Mouse (Mus musculus): Measurements from ENCODE around the gene Oaf. TPM values are rescaled to one million over a fixed set of nuclear protein-coding genes. Genes with fewer than 3 reads are reported as not detected.
A peak's percentile ranks its signal among the peaks of the same experiment; 100 is the strongest.

Gene Oaf
- polyA plus RNA-seq, 1 experiment = 0.40 TPM

DNA sequence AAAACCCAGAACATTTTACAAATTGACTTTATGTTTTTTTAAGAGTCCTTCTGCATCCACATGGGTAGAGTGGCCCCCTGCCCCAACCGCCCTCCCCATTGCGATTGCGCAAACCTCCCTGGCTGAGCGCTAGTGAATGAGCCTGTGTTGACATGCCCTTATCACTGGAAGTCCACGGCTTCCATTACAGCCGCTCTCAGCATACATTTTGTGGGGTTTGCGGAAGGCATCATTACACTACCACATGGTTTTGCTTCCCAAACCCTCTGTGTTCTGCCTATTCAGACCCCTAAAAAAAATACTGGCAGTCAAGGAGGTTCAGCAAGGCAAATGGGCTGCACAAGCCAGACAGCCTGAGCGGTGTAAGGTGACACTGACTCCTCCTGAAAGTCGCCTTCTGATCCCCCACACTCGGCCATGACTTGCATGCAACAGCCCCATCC, 7.0 kb upstream of the Oaf start:
- no peak for TF ChIP-seq CTCF (IDR thresholded peaks at IDR 0.05; ENCODE audit: low read depth, low read length)
- no peak for TF ChIP-seq POLR2A (IDR thresholded peaks at IDR 0.05; ENCODE audit: borderline replicate concordance, low read depth, low read length)
- Histone ChIP-seq H3K4me3 (ENCODE audit: insufficient read depth, low read length) (no peak overlapping the region), H3K27ac (ENCODE audit: insufficient read depth, low read depth, low read length) (no peak overlapping the region), H3K4me1 (ENCODE audit: control insufficient read depth, insufficient read depth, low read length) (peaks cover 5% of the 10 kb centered on the region; the same call in 1 of the 2 replicates)

DNA sequence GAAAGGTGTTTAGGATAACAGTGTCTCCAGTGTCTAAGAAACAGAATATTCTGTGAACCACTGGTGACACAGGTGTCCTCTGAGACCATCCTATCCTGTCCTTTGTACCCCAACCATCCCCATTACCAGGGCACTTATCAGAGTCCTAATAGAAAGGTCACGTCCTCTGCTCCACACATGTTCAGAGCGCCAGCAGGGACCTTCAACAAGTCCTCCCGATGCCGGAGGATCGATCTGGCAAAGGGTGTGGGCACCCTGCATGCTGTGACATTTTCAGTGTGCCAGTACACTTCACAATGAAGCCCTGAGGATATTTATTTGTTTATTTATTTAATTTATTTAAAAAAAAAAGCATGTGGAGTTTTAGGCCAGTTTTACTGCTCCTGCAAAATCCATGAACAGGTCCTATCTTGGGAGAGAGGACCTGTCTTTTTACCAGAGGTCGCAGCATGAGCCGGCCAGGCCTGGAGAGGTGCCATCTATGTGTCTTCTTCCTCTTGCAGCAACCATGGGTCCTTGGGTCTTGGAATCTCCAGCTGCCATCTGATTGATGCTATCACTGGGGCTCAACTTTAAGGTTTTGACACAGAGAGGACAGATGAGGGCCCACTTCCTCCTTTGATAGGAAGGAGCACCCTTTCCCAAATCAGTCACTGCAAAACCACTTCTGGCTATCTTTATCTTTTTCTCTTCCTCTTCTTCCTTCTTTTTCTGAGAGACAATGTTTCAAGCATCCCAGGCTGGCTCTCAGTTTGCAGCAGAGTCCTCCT, 6.3 kb upstream of the Oaf start:
- peaks cover 5% of the 10 kb centered on the region; the same call in 1 of the 2 replicates for H3K4me1 ChIP-seq (ENCODE audit: control insufficient read depth, insufficient read depth, low read length)
- TF ChIP-seq POLR2A (IDR thresholded peaks at IDR 0.05; ENCODE audit: borderline replicate concordance, low read depth, low read length) (no peak), CTCF (IDR thresholded peaks at IDR 0.05; ENCODE audit: low read depth, low read length) (no peak)
- no peak overlapping the region for H3K4me3 ChIP-seq (ENCODE audit: insufficient read depth, low read length)
- no peak overlapping the region for H3K27ac ChIP-seq (ENCODE audit: insufficient read depth, low read depth, low read length)

DNA sequence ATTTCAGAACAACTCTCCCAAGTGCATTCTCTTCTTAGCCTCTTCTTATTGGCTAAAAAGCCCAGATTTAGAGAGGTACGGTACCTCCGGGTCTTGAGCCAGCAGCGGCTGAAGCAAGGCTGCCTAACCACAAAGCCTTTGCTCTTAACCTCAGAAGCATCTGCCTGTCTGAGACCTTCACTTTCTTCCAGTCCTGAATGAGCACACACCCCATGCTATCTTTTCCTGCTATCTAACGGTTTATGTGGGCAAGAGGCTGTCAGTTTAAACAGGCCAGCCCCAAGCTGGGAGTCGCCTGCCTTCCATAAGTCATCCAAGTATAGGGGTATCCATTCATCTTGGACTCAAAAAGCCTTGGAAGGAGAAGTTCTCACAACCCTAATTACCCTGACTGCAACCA, 2.7 kb upstream of the Oaf start:
- Histone ChIP-seq H3K27ac (ENCODE audit: insufficient read depth, low read depth, low read length) (no peak overlapping the region), H3K4me1 (ENCODE audit: control insufficient read depth, insufficient read depth, low read length) (peaks cover 5% of the 10 kb centered on the region; the same call in 1 of the 2 replicates), H3K4me3 (ENCODE audit: insufficient read depth, low read length) (no peak overlapping the region)
- TF ChIP-seq CTCF (IDR thresholded peaks at IDR 0.05; ENCODE audit: low read depth, low read length) (no peak), POLR2A (IDR thresholded peaks at IDR 0.05; ENCODE audit: borderline replicate concordance, low read depth, low read length) (no peak)

DNA sequence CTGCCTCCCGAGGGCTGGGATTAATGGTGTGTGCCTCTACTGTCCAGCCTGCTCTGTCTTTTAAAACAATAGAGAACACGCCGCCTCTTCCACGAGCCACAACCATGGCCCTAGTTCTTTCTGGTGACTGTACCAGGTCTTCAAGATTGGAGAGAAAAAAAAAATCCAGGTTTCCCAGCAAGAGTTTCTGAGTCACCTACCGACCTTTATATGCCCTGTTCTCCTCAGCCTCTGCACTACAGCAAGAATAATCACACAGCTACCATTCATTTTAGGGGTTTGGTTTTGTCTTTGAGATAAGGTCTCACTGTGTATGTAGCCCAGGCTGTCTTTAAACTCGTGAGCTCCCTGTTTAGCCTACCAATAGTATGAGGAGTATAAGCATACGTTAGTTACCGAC, 2.3 kb upstream of the Oaf start:
- Histone ChIP-seq H3K4me1 (ENCODE audit: control insufficient read depth, insufficient read depth, low read length) (peaks cover 5% of the 10 kb centered on the region; the same call in 1 of the 2 replicates), H3K4me3 (ENCODE audit: insufficient read depth, low read length) (no peak overlapping the region), H3K27ac (ENCODE audit: insufficient read depth, low read depth, low read length) (no peak overlapping the region)
- TF ChIP-seq POLR2A (IDR thresholded peaks at IDR 0.05; ENCODE audit: borderline replicate concordance, low read depth, low read length) = no peak
- TF ChIP-seq CTCF (IDR thresholded peaks at IDR 0.05; ENCODE audit: low read depth, low read length) = no peak

DNA sequence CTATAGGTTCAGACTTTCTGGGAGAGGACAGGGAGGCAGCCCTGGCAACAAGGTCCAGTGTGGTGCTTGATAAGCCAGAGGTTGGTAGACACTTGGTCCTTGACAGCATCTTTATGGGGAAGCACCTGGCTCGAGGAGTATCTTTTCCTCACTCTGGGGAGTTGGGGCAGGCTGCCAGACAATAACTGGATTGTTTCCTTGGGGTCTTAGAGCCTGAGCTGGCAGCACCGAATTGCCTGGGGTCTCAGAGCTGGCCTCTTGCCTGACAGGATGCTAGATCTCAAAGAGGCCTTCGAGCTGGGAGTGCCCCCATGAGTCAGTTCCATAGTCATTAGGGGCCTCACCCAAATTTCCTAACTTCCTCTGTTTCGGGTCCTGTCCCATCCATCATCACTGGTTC, 1.6 kb upstream of the Oaf start:
- no peak overlapping the region for H3K27ac ChIP-seq (ENCODE audit: insufficient read depth, low read depth, low read length)
- TF ChIP-seq POLR2A (IDR thresholded peaks at IDR 0.05; ENCODE audit: borderline replicate concordance, low read depth, low read length) (no peak), CTCF (IDR thresholded peaks at IDR 0.05; ENCODE audit: low read depth, low read length) (no peak)
- H3K4me1 ChIP-seq (ENCODE audit: control insufficient read depth, insufficient read depth, low read length) = peaks cover 5% of the 10 kb centered on the region; the same call in 1 of the 2 replicates
- H3K4me3 ChIP-seq (ENCODE audit: insufficient read depth, low read length) = no peak overlapping the region

DNA sequence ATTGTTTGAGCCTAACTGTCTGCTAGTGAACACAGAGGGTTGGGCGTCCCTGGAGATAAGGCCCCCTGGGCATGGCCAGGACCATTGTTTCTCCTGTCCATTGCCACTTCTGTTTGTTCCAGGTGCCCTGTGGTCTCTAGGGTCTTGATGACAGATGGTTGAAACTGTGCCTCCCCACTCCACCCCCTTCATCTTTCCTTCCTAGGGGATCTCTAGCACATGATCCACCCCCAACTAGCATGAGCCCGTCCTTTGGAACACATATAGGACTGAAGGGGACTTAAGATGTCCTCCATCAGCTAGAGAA, 836 bp upstream of the Oaf start:
- Histone ChIP-seq H3K4me3 (ENCODE audit: insufficient read depth, low read length) (no peak overlapping the region), H3K27ac (ENCODE audit: insufficient read depth, low read depth, low read length) (no peak overlapping the region), H3K4me1 (ENCODE audit: control insufficient read depth, insufficient read depth, low read length) (peaks cover 5% of the 10 kb centered on the region; the same call in 1 of the 2 replicates)
- TF ChIP-seq CTCF (IDR thresholded peaks at IDR 0.05; ENCODE audit: low read depth, low read length) = no peak
- no peak for TF ChIP-seq POLR2A (IDR thresholded peaks at IDR 0.05; ENCODE audit: borderline replicate concordance, low read depth, low read length)

DNA sequence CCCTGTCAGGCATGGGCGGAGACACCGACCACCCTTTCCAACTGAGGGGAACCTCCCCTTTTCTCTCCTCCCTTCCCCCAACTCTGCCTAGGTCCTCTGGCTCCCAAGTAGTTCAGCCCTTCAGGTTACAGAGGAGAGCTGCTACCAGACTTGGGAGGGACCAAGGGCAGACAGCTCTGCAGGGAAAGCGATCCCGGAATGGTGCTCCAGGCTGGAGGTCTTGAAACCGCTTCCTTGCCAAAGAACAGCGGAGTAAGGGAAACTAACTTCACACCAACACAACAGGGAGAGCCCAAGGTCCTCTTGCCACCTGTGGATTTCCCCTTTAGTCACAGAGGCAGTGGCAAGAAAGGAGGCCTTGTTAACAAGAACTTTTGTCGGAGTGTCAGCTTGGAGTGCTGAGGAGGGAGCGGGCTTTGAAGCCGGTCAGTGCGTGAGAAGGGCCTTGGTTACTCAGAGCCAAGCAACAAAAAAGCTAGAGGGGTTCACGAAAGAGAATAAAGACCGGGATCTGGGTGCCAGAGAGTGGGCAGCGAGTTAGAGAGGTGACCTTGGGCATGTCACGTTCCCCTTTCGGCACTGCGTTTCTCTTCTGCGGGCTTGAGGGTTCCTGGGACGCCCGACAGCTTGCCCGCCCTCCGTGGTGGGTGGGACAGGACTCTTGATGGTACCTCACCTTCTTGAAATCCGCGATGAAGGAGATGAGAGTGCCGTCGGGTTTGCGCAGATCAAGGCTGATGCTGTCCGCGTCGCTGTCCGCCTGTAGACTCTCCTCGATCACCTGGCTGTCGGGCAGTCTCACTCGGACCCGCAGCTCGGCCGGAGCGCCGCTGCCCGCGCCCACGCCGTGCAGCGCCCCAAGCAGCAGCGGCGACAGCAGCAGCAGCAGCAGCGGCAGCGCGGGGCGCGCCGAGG, 823 bp downstream of the Oaf start:
- Histone ChIP-seq H3K4me3 (ENCODE audit: insufficient read depth, low read length) (peak overlapping the region; percentile 57), H3K4me1 (ENCODE audit: control insufficient read depth, insufficient read depth, low read length) (peaks cover 5% of the 10 kb centered on the region; the same call in 1 of the 2 replicates), H3K27ac (ENCODE audit: insufficient read depth, low read depth, low read length) (no peak overlapping the region)
- TF ChIP-seq POLR2A (IDR thresholded peaks at IDR 0.05; ENCODE audit: borderline replicate concordance, low read depth, low read length) (no peak), CTCF (IDR thresholded peaks at IDR 0.05; ENCODE audit: low read depth, low read length) (no peak)

DNA sequence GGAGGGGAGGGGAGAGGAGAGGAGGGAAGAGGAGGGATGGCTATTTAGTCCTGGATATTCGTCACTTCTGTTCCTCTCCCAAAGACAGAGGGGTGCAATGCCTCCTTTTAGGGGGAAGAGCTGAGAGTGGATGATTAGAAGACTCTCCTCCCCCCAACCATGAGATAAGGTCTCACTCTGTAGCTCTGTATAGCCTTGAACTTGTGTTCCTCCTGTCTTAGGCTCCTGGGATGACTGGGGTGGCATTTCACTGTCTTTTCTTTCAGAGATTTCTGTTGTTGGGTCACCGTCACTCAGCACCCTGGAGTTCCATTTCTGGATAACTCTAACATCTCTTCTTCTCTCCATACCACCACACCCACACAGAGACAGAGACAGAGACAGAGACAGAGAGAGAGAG, 1.5 kb downstream of the Oaf start:
- H3K4me3 ChIP-seq (ENCODE audit: insufficient read depth, low read length) = no peak overlapping the region
- no peaks in the 10 kb centered on the region for H3K4me1 ChIP-seq (ENCODE audit: control insufficient read depth, insufficient read depth, low read length)
- no peak overlapping the region for H3K27ac ChIP-seq (ENCODE audit: insufficient read depth, low read depth, low read length)
- TF ChIP-seq CTCF (IDR thresholded peaks at IDR 0.05; ENCODE audit: low read depth, low read length) (no peak), POLR2A (IDR thresholded peaks at IDR 0.05; ENCODE audit: borderline replicate concordance, low read depth, low read length) (no peak)

DNA sequence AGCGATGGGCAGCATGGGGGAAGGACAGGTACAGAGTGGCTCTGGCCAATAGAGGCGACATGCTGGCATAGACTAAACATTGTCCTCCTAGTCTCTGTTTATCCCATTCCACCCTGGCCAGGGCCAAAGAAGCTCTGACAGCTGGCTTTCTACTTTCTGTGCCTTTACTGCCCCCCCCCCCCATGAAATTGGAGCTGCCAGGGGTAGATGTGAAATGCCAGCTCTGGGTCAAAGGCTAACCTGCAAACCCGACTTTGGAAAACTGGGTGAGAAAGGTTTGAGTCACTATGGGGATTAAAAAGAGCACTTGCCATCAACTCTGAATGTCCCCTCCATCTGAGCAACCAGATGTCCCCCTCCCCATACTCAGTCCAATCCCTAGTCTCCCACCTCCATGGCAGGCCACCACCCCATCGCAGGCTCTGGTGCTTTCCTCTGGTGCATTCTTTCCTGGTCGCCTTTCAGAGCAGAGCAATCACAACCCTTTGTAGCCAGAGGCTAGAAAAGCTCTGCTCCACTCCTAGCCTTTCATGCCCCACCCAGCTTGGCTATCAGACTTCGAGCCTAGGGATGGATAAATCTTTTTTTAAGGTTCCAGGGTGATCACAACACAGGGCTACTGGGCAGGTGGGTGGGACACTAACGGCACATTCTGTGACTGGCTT, 2.5 kb downstream of the Oaf start:
- no peak overlapping the region for H3K27ac ChIP-seq (ENCODE audit: insufficient read depth, low read depth, low read length)
- H3K4me3 ChIP-seq (ENCODE audit: insufficient read depth, low read length) = no peak overlapping the region
- no peak for TF ChIP-seq CTCF (IDR thresholded peaks at IDR 0.05; ENCODE audit: low read depth, low read length)
- no peak for TF ChIP-seq POLR2A (IDR thresholded peaks at IDR 0.05; ENCODE audit: borderline replicate concordance, low read depth, low read length)
- H3K4me1 ChIP-seq (ENCODE audit: control insufficient read depth, insufficient read depth, low read length) = no peaks in the 10 kb centered on the region
